Mouse (Mus musculus): ENCODE results near the gene Zfp488. TPM values are rescaled to one million over a fixed set of nuclear protein-coding genes. Genes with fewer than 3 reads are reported as not detected.

The Zfp488 gene
- polyA plus RNA-seq, 1 experiment from 2014 or later = 0.10 TPM

DNA sequence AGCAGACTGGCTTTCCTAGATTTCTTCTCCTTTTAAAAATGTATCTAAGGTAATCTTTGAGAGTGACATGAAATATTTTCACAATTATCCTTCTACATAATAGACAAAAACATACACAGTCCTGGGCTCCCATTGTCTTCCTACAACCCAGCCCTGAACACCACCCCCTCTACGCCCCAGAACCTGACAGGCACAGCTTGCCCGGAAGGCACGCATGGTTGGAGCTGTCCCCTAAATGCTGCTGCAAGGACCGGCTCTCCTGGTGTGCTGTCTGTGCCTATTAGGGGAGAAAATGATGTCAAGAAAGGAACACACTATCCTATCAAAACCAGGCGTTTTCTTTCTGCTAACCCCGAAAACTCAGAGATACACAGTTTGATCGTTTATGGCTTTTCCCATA lies 816 bp downstream of the Zfp488 start:
- WGBS = 42% methylated on average over 7 of the region's 7 CpGs
- Histone ChIP-seq H3K4me2 (no peak overlapping the region), H3K4me3 (replicated peaks) (no peak overlapping the region), H3K4me1 (peaks cover 7% of the 10 kb centered on the region), H3K27ac (no peak overlapping the region), H3K27me3 (peaks cover 12% of the 10 kb centered on the region; the same call in 1 of the 2 replicates), H3K9ac (no peak overlapping the region), H3K9me3 (no peaks in the 10 kb centered on the region), H3K36me3 (replicated peaks) (no peaks in the 10 kb centered on the region)
- no peak for ATAC-seq (ENCODE audit: low FRiP score)

DNA sequence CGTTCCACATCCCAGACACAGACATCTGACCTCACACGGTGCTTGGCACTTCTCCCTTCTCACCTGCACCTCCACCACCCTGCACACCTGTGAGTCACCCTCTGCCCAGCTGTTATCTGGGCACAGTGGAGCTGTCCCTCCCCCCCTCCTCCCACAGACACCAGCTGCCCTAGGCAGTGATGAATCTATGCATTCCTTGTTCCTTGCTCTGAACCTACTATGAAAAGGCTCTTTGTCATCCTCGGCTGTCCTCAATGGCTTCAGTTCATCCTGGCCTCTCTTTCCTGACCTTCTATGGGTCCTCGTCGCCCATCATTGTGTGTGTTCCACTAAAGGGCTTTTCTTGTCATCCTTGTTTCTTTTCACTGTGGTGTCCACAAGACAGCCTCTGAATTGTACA lies 3.8 kb downstream of the Zfp488 start:
- Histone ChIP-seq H3K27me3 (peaks cover 12% of the 10 kb centered on the region; the same call in 1 of the 2 replicates), H3K36me3 (replicated peaks) (no peaks in the 10 kb centered on the region), H3K4me1 (peaks cover 7% of the 10 kb centered on the region), H3K9me3 (no peaks in the 10 kb centered on the region), H3K4me3 (replicated peaks) (no peak overlapping the region), H3K4me2 (no peak overlapping the region), H3K27ac (no peak overlapping the region), H3K9ac (no peak overlapping the region)
- no peak for ATAC-seq (ENCODE audit: low FRiP score)
- 58% methylated on average over 5 of the region's 5 CpGs for WGBS

DNA sequence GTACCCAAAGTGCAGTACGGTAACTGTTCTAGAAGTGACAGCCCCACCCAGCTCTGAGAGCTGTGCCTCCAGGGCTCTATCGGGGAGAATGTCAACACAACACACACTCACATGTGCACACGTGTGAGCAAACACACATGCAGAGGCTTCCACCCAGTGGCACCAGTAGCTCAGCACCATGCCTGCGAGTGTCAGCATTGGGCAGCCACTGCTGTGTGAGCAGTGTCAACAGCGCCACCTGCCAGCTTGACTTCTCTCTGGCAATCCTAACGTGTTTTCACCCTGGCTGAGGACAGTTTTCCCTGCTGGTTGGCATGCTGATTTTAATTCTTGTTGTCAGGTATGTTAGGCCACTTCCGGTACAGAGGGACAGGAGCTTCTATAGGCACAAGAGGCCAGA lies 5.9 kb downstream of the Zfp488 start:
- no peak overlapping the region for H3K9ac ChIP-seq
- H3K27ac ChIP-seq = no peak overlapping the region
- no peaks in the 10 kb centered on the region for H3K9me3 ChIP-seq
- no peaks in the 10 kb centered on the region for H3K36me3 ChIP-seq (replicated peaks)
- no peaks in the 10 kb centered on the region for H3K4me1 ChIP-seq
- no peak for ATAC-seq (ENCODE audit: low FRiP score)
- no peak overlapping the region for H3K4me2 ChIP-seq
- 47% methylated on average over 7 of the region's 7 CpGs for WGBS
- H3K27me3 ChIP-seq = no peaks in the 10 kb centered on the region; the same call in 1 of the 2 replicates
- H3K4me3 ChIP-seq (replicated peaks) = no peak overlapping the region

GRCm38 (mm10) chr14:33965675-33966074 lies 12.9 kb downstream of the Zfp488 start:
- Histone ChIP-seq H3K9ac (no peak overlapping the region), H3K4me3 (replicated peaks) (no peak overlapping the region), H3K9me3 (no peaks in the 10 kb centered on the region), H3K27me3 (no peaks in the 10 kb centered on the region), H3K4me2 (no peak overlapping the region), H3K4me1 (no peaks in the 10 kb centered on the region), H3K36me3 (replicated peaks) (no peaks in the 10 kb centered on the region), H3K27ac (no peak overlapping the region)
- WGBS = 67% methylated on average over 7 of the region's 7 CpGs
- ATAC-seq (ENCODE audit: low FRiP score) = no peak

DNA sequence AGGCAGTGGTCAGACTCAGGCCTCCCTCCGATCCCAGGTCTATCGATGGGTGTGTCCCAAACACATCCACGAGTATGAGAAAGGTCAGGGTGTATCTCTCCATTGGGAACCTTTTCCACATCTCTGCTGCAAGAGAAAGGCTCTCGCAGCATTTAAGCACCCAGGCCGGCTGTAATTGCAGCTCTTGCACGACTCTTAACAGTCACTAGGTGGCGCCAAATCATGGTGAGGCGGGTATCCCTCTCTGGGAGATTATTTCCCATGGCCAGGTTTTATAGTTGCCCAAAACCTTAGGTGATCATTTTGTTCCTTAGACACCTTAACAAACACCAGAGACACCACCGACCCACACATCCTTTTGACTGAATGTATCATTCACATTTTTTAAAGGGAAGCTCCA lies 19.2 kb downstream of the Zfp488 start:
- no peak for ATAC-seq (ENCODE audit: low FRiP score)
- Histone ChIP-seq H3K9ac (no peak overlapping the region), H3K27me3 (no peaks in the 10 kb centered on the region), H3K4me1 (no peaks in the 10 kb centered on the region), H3K4me3 (replicated peaks) (no peak overlapping the region), H3K4me2 (no peak overlapping the region), H3K36me3 (replicated peaks) (no peaks in the 10 kb centered on the region), H3K9me3 (no peaks in the 10 kb centered on the region), H3K27ac (no peak overlapping the region)
- WGBS = 16% methylated on average over 9 of the region's 9 CpGs

DNA sequence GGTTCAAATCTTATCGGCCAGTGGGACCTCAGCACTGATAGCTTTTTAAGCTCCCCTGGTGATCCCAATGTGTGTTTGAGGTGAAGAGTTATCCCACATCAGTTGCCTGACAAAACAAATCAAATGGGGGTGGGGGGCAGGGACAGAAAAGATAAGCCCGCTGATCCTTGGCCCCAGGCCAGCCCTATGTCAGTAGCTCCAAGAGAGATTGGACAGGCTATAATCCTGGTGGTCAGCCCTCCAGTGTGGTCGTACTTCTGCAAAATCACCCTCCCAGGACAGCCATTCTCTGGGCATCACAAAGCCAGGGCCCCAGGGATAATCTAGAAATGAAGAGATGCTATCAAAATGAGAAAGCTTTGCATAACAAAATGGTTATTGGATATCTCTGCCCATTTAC lies 19.7 kb downstream of the Zfp488 start:
- Histone ChIP-seq H3K4me3 (replicated peaks) (no peak overlapping the region), H3K27me3 (no peaks in the 10 kb centered on the region), H3K27ac (no peak overlapping the region), H3K9me3 (no peaks in the 10 kb centered on the region), H3K36me3 (replicated peaks) (no peaks in the 10 kb centered on the region), H3K4me1 (no peaks in the 10 kb centered on the region), H3K4me2 (no peak overlapping the region), H3K9ac (no peak overlapping the region)
- WGBS = 74% methylated on average over 3 of the region's 3 CpGs
- ATAC-seq (ENCODE audit: low FRiP score) = no peak

GRCm38 (mm10) chr14:33958186-33958585 lies 20.4 kb downstream of the Zfp488 start:
- H3K9me3 ChIP-seq = no peaks in the 10 kb centered on the region
- no peak overlapping the region for H3K4me2 ChIP-seq
- H3K27me3 ChIP-seq = no peaks in the 10 kb centered on the region
- no peaks in the 10 kb centered on the region for H3K36me3 ChIP-seq (replicated peaks)
- H3K9ac ChIP-seq = no peak overlapping the region
- H3K27ac ChIP-seq = no peak overlapping the region
- no peaks in the 10 kb centered on the region for H3K4me1 ChIP-seq
- ATAC-seq (ENCODE audit: low FRiP score) = no peak
- H3K4me3 ChIP-seq (replicated peaks) = no peak overlapping the region
- WGBS = 84% methylated on average over 4 of the region's 4 CpGs

DNA sequence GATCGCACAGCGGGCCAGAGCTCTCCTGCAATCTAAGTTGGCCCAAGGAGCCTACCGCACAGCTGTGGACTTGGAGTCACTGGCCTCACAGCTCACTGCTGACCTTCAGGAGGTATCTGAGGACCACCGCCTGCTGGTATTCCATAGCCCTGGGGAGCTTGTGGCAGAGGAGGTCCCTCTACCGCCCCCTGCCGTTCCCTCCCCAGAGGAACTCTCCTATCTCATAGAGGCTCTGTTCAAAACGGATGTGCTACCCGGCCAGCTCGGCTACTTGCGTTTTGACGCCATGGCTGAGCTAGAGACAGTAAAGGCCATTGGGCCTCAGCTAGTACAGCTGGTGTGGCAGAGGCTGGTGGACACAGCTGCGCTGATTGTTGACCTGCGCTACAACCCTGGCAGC lies 22.5 kb downstream of the Zfp488 start:
- Histone ChIP-seq H3K4me3 (replicated peaks) (no peak overlapping the region), H3K9ac (no peak overlapping the region), H3K27ac (no peak overlapping the region), H3K9me3 (no peaks in the 10 kb centered on the region), H3K36me3 (replicated peaks) (no peaks in the 10 kb centered on the region), H3K4me2 (no peak overlapping the region), H3K27me3 (no peaks in the 10 kb centered on the region), H3K4me1 (no peaks in the 10 kb centered on the region)
- 83% methylated on average over 13 of the region's 13 CpGs for WGBS
- no peak for ATAC-seq (ENCODE audit: low FRiP score)

- 89% methylated on average over 5 of the region's 5 CpGs for WGBS
- Histone ChIP-seq H3K27ac (no peak within 1 kb of the TSS), H3K36me3 (replicated peaks) (no peaks in the 10 kb centered on the region), H3K4me2 (no peak within 1 kb of the TSS), H3K9me3 (no peaks in the 10 kb centered on the region), H3K4me3 (replicated peaks) (no peak within 1 kb of the TSS), H3K9ac (no peak within 1 kb of the TSS), H3K27me3 (no peaks in the 10 kb centered on the region), H3K4me1 (no peaks in the 10 kb centered on the region)
- no peak for ATAC-seq (ENCODE audit: low FRiP score)
These were observed 24.8 kb downstream of the Zfp488 start, which contains the start of gene Rbp3 for GRCm38 (mm10) chr14:33953761-33954160. Rbp3 (plus strand) TSS chr14:33954003.

GRCm38 (mm10) chr14:33952233-33952981 lies 26.2 kb downstream of the Zfp488 start:
- Histone ChIP-seq H3K27me3 (no peaks in the 10 kb centered on the region), H3K27ac (no peak overlapping the region), H3K4me2 (no peak overlapping the region), H3K36me3 (replicated peaks) (no peaks in the 10 kb centered on the region), H3K4me1 (no peaks in the 10 kb centered on the region), H3K4me3 (replicated peaks) (no peak overlapping the region), H3K9ac (no peak overlapping the region), H3K9me3 (no peaks in the 10 kb centered on the region)
- 70% methylated on average over 6 of the region's 6 CpGs for WGBS
- ATAC-seq (ENCODE audit: low FRiP score) = no peak

GRCm38 (mm10) chr14:33946125-33946524 lies 32.4 kb downstream of the Zfp488 start:
- no peak for ATAC-seq (ENCODE audit: low FRiP score)
- no peak overlapping the region for H3K27ac ChIP-seq
- H3K4me2 ChIP-seq = no peak overlapping the region
- H3K4me3 ChIP-seq (replicated peaks) = no peak overlapping the region
- no peaks in the 10 kb centered on the region for H3K4me1 ChIP-seq
- H3K9me3 ChIP-seq = no peaks in the 10 kb centered on the region
- H3K36me3 ChIP-seq (replicated peaks) = no peaks in the 10 kb centered on the region
- 81% methylated on average over 6 of the region's 6 CpGs for WGBS
- no peak overlapping the region for H3K9ac ChIP-seq
- H3K27me3 ChIP-seq = no peaks in the 10 kb centered on the region

DNA sequence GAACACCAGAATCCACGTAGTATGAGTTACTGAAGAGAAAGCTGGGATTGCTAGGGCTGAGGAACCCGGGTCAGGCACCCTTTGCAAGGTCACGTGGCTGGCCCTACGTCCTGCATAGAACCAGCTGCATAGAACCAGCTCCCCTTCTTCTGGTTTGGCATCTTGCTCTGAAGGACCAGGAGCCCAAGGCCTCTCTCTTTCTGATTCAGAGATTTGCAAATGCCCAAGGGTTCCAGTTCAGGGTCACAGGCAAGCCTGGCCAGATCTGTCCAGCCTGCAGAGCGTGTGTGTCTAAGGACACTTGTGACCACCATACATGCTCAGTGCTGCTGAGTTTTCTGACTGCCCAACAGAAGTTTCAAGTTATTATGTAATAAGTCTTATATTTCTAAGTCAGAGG lies 36.3 kb downstream of the Zfp488 start:
- 83% methylated on average over 5 of the region's 5 CpGs for WGBS
- Histone ChIP-seq H3K9me3 (no peaks in the 10 kb centered on the region), H3K27ac (no peak overlapping the region), H3K36me3 (replicated peaks) (no peaks in the 10 kb centered on the region), H3K27me3 (no peaks in the 10 kb centered on the region; the same call in 1 of the 2 replicates), H3K4me2 (no peak overlapping the region), H3K9ac (no peak overlapping the region), H3K4me1 (no peaks in the 10 kb centered on the region), H3K4me3 (replicated peaks) (no peak overlapping the region)
- no peak for ATAC-seq (ENCODE audit: low FRiP score)

DNA sequence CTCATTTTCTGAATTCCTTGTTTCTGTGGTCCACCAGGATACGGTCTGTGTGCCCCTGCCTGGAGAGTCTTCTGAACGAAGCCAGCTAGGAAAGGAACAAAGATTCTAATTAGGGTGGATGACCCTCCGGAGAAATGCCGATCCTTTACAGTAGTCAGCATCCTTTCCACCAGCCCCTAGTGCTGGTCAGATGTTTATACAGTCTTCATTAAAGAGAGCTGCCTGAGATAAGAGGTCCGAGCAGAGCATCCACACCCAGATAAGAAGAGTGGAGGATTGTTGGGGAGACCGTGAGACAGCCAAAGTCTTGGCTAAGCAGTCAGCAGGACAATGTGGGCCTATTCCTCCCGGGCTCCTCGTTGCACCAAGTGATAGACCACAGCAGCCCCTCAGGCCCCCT lies 37.8 kb downstream of the Zfp488 start, which contains the start of gene Gdf2:
TSS of gene Gdf2 (plus strand) at position 301 of the 400 bp plus-strand sequence.
- Histone ChIP-seq H3K27ac (no peak within 1 kb of the TSS), H3K36me3 (replicated peaks) (no peaks in the 10 kb centered on the region), H3K4me3 (replicated peaks) (no peak within 1 kb of the TSS), H3K27me3 (no peaks in the 10 kb centered on the region; the same call in 1 of the 2 replicates), H3K4me1 (no peaks in the 10 kb centered on the region), H3K9me3 (no peaks in the 10 kb centered on the region), H3K4me2 (no peak within 1 kb of the TSS), H3K9ac (no peak within 1 kb of the TSS)
- no peak for ATAC-seq (ENCODE audit: low FRiP score)
- WGBS = 84% methylated on average over 8 of the region's 8 CpGs

Data from forebrain, embryonic 12.5 days (tissue).